Mouse (Mus musculus) midbrain, postnatal 0 days (tissue): Measurements from ENCODE around the gene Ccdc39. TPM values are rescaled to one million over a fixed set of nuclear protein-coding genes. Genes with fewer than 3 reads are reported as not detected.

ENCODE experiments used
- ATAC-seq: fragments of 200-750 bp; cut with Nextera tagmentation; 2 replicates; pipeline ENCODE4 v1.8.0; 2017; ENCODE audit warnings: moderate number of reproducible peaks, mild to moderate bottlenecking, moderate TSS enrichment, moderate library complexity; ENCODE audit not compliant: low FRiP score
- DNase-seq: peaks from one replicate; pipeline ENCODE4 v3.0.0-alpha.2; 2015; ENCODE audit warnings: low spot score
- H3K27ac ChIP-seq: fragments of 300-500 bp; sonication (generic); 2 replicates; pipeline ENCODE4 v1.5.1; 2014; ENCODE audit warnings: low read depth, mild to moderate bottlenecking, low read length, mixed read lengths
- H3K27me3 ChIP-seq: fragments of 300-500 bp; sonication (generic); 2 replicates; pipeline ENCODE4 v1.6.1; 2014; ENCODE audit warnings: low read length, control low read depth, mixed read lengths; ENCODE audit not compliant: insufficient read depth
- H3K36me3 ChIP-seq: fragments of 300-500 bp; sonication (generic); 2 replicates; pipeline ENCODE4 v1.6.1; 2014; ENCODE audit warnings: low read length, control low read depth, mixed read lengths; ENCODE audit not compliant: insufficient read depth
- H3K4me1 ChIP-seq: fragments of 300-500 bp; sonication (generic); 2 replicates; pipeline ENCODE4 v1.6.1; 2014; ENCODE audit warnings: mild to moderate bottlenecking, control low read depth, antibody characterized with exemption, low read length, mixed read lengths; ENCODE audit not compliant: insufficient read depth
- H3K4me2 ChIP-seq: fragments of 300-500 bp; sonication (generic); 2 replicates; pipeline ENCODE4 v1.6.1; 2014; ENCODE audit warnings: low read depth, mild to moderate bottlenecking, low read length, mixed read lengths; ENCODE audit not compliant: poor library complexity, severe bottlenecking
- H3K4me3 ChIP-seq: fragments of 300-500 bp; sonication (generic); 2 replicates; pipeline ENCODE4 v1.5.1; 2014; ENCODE audit warnings: low read depth, mild to moderate bottlenecking, low read length, moderate library complexity
- H3K9ac ChIP-seq: fragments of 300-500 bp; sonication (generic); replicated peaks from 2 replicates; pipeline ENCODE4 v1.6.1; 2014; ENCODE audit warnings: mild to moderate bottlenecking, low read length, moderate library complexity, mixed read lengths; ENCODE audit not compliant: poor library complexity, severe bottlenecking
- H3K9me3 ChIP-seq: fragments of 300-500 bp; sonication (generic); 2 replicates; pipeline ENCODE4 v1.6.1; 2016; ENCODE audit warnings: low read length, control low read depth
- CTCF ChIP-seq: IDR thresholded peaks from 2 replicates; pipeline ENCODE4 v1.5.1; 2016; ENCODE audit warnings: antibody characterized with exemption, mild to moderate bottlenecking
- WGBS: fragments of 180-500 bp; shearing (Covaris S2); extraction: QIAGEN DNeasy Blood & Tissue Kit; methylation state at CpG from one replicate; pipeline ENCODE4 v1.1.7; 2014; 5-methylcytosine and 5-hydroxymethylcytosine counted together
- polyA plus RNA-seq: library from polyadenylated mRNA; unstranded; fragments of >200 nt; fragmentation: Nextera tagmentation; extraction: Ambion mirVana; gene quantifications from 2 replicates; pipeline ENCODE4 v1.2.1, GENCODE M21; 2015
- total RNA-seq: library from RNA; depleted of rRNA; stranded (reverse); fragments of >200 nt; gene quantifications from 2 replicates; pipeline ENCODE4 v1.2.3, GENCODE M21; 2014

Gene Ccdc39
- total and polyA plus RNA-seq, 2 experiments from 2014 or later = 17.3 to 28.6 TPM

GRCm38 (mm10) chr3:33874456-33875286 is 30.6 kb upstream of the Ccdc39 start:
- Histone ChIP-seq H3K4me3 (no peak overlapping the region), H3K4me1 (no peaks in the 10 kb centered on the region), H3K4me2 (no peak overlapping the region), H3K9me3 (no peaks in the 10 kb centered on the region), H3K27me3 (no peaks in the 10 kb centered on the region), H3K9ac (no peak overlapping the region), H3K27ac (no peak overlapping the region), H3K36me3 (no peaks in the 10 kb centered on the region)
- no peak for TF ChIP-seq CTCF
- ATAC-seq (no peak), DNase-seq (no peak)
- WGBS = 76% methylated on average over 12 of the region's 12 CpGs

- Histone ChIP-seq H3K9me3 (no peaks in the 10 kb centered on the region), H3K4me2 (no peak overlapping the region), H3K4me3 (no peak overlapping the region), H3K9ac (no peak overlapping the region), H3K36me3 (no peaks in the 10 kb centered on the region), H3K4me1 (no peaks in the 10 kb centered on the region), H3K27me3 (no peaks in the 10 kb centered on the region), H3K27ac (no peak overlapping the region)
- DNase-seq (no peak), ATAC-seq (no peak)
- WGBS = 66% methylated on average over 7 of the region's 7 CpGs
- no peak for TF ChIP-seq CTCF
Measured at GRCm38 (mm10) chr3:33873837-33874236, 29.7 kb upstream of the Ccdc39 start.

GRCm38 (mm10) chr3:33873366-33873765 is 29.3 kb upstream of the Ccdc39 start:
- TF ChIP-seq CTCF = no peak
- no peaks in the 10 kb centered on the region for H3K9me3 ChIP-seq
- ATAC-seq (no peak), DNase-seq (no peak)
- no peak overlapping the region for H3K9ac ChIP-seq
- no peaks in the 10 kb centered on the region for H3K4me1 ChIP-seq
- 39% methylated on average over 8 of the region's 8 CpGs for WGBS
- H3K36me3 ChIP-seq = no peaks in the 10 kb centered on the region
- no peaks in the 10 kb centered on the region for H3K27me3 ChIP-seq
- no peak overlapping the region for H3K4me2 ChIP-seq
- no peak overlapping the region for H3K4me3 ChIP-seq
- H3K27ac ChIP-seq = no peak overlapping the region

GRCm38 (mm10) chr3:33864000-33864540 is 20.0 kb upstream of the Ccdc39 start:
- ATAC-seq (no peak), DNase-seq (no peak)
- no peaks in the 10 kb centered on the region; the same call in 1 of the 2 replicates for H3K4me1 ChIP-seq

GRCm38 (mm10) chr3:33858939-33859338 is 14.8 kb upstream of the Ccdc39 start:
- Histone ChIP-seq H3K27me3 (no peaks in the 10 kb centered on the region), H3K4me1 (no peaks in the 10 kb centered on the region), H3K27ac (no peak overlapping the region), H3K4me3 (no peak overlapping the region), H3K9ac (no peak overlapping the region), H3K9me3 (no peaks in the 10 kb centered on the region), H3K4me2 (no peak overlapping the region), H3K36me3 (no peaks in the 10 kb centered on the region)
- ATAC-seq (no peak), DNase-seq (no peak)
- WGBS = 95% methylated on average over 3 of the region's 3 CpGs
- no peak for TF ChIP-seq CTCF

More at GRCm38 (mm10) chr3:33864000-33864540, 20.0 kb upstream of the Ccdc39 start:
- Histone ChIP-seq H3K4me3 (no peak overlapping the region), H3K27ac (no peak overlapping the region), H3K36me3 (no peaks in the 10 kb centered on the region), H3K4me2 (no peak overlapping the region), H3K27me3 (no peaks in the 10 kb centered on the region), H3K9ac (no peak overlapping the region), H3K9me3 (no peaks in the 10 kb centered on the region)
- TF ChIP-seq CTCF = no peak

GRCm38 (mm10) chr3:33853062-33853461 is 9.0 kb upstream of the Ccdc39 start:
- Histone ChIP-seq H3K4me3 (no peak overlapping the region), H3K9me3 (no peaks in the 10 kb centered on the region), H3K9ac (no peak overlapping the region), H3K27me3 (no peaks in the 10 kb centered on the region), H3K27ac (no peak overlapping the region), H3K4me2 (no peak overlapping the region), H3K4me1 (no peaks in the 10 kb centered on the region), H3K36me3 (no peaks in the 10 kb centered on the region)
- peak; percentile 77 for TF ChIP-seq CTCF
- 33% methylated on average over 1 of the region's 1 CpGs for WGBS
- ATAC-seq (no peak), DNase-seq (peak; percentile 66)
